Mouse (Mus musculus) ES-E14 (cell line): Measurements from ENCODE around the gene Grem2. TPM values are rescaled to one million over a fixed set of nuclear protein-coding genes. Genes with fewer than 3 reads are reported as not detected.

Source experiments
- DNase-seq: peaks from one replicate; pipeline ENCODE4 v3.0.0-alpha.2; 2013; ENCODE audit warnings: low read depth, low spot score
- H3K27ac ChIP-seq: 2 replicates; pipeline ENCODE4 v1.5.1; 2012; ENCODE audit warnings: low read depth, mild to moderate bottlenecking, low read length, moderate library complexity, mixed read lengths; ENCODE audit not compliant: poor library complexity, insufficient read depth, severe bottlenecking
- H3K36me3 ChIP-seq: 2 replicates; pipeline ENCODE4 v1.6.1; 2012; ENCODE audit warnings: mild to moderate bottlenecking, low read length, moderate library complexity, mixed read lengths; ENCODE audit not compliant: control insufficient read depth, poor library complexity, insufficient read depth, severe bottlenecking
- H3K4me1 ChIP-seq, 2 experiments: fragments of 150-350 bp in 1 of 2; sonication (generic) in 1 of 2; 2 replicates each; pipeline ENCODE4 v1.6.1; 2012; ENCODE audit warnings: low read length in 2 of 2, mild to moderate bottlenecking in 1 of 2, mixed read lengths in 1 of 2; ENCODE audit not compliant: control insufficient read depth in 2 of 2, insufficient read depth in 2 of 2, poor library complexity in 1 of 2
- H3K4me3 ChIP-seq, 2 experiments: fragments of 150-350 bp in 1 of 2; sonication (generic) in 1 of 2; 2 replicates each; pipeline ENCODE4 v1.5.1; 2012; ENCODE audit warnings: low read length in 2 of 2, low read depth in 1 of 2, mild to moderate bottlenecking in 1 of 2, mixed read lengths in 1 of 2; ENCODE audit not compliant: insufficient read depth in 1 of 2, poor library complexity in 1 of 2, severe bottlenecking in 1 of 2
- H3K9ac ChIP-seq: 2 replicates; pipeline ENCODE4 v1.6.1; 2012; ENCODE audit warnings: low read depth, mild to moderate bottlenecking, low read length, mixed read lengths; ENCODE audit not compliant: poor library complexity, insufficient read depth, severe bottlenecking
- H3K9me3 ChIP-seq: fragments of 150-350 bp; sonication (generic); 2 replicates; pipeline ENCODE4 v1.6.1; 2012; ENCODE audit warnings: low read depth, mild to moderate bottlenecking, low read length; ENCODE audit not compliant: control insufficient read depth, insufficient read depth
- CHD2 ChIP-seq: IDR thresholded peaks from 2 replicates; pipeline ENCODE4 v1.6.1; 2014; ENCODE audit warnings: mild to moderate bottlenecking, low read depth, low read length, inconsistent platforms
- HCFC1 ChIP-seq: IDR thresholded peaks from 2 replicates; pipeline ENCODE4 v1.6.1; 2012; ENCODE audit warnings: low read length, inconsistent platforms, borderline replicate concordance; ENCODE audit not compliant: insufficient read depth
- MAFK ChIP-seq: IDR thresholded peaks from 2 replicates; pipeline ENCODE4 v1.6.1; 2014; ENCODE audit warnings: mild to moderate bottlenecking, low read depth, low read length, inconsistent platforms; ENCODE audit not compliant: insufficient read depth
- ZC3H11A ChIP-seq: IDR thresholded peaks from 2 replicates; pipeline ENCODE4 v1.6.1; 2012; ENCODE audit warnings: low read depth, mild to moderate bottlenecking, inconsistent platforms, low read length, borderline replicate concordance
- ZNF384 ChIP-seq: IDR thresholded peaks from 2 replicates; pipeline ENCODE4 v1.6.1; 2012; ENCODE audit warnings: low read depth, low read length, inconsistent platforms
- in situ Hi-C, 2 experiments: fragments of 600-800 bp; cut with MboI; formaldehyde crosslinking; loops; one replicate each; pipeline ENCODE4 v1.15.1; 2025; ENCODE audit warnings: low sequenced_read_pairs in 2 of 2, inconsistent platforms in 1 of 2; ENCODE audit not compliant: unreplicated experiment in 2 of 2
- total RNA-seq: library from RNA; depleted of rRNA; stranded (reverse); fragments of 300-350 nt; gene quantifications from 2 replicates; pipeline ENCODE4 v1.2.3, GENCODE M21; 2012

Gene Grem2
- total RNA-seq, 1 experiment = 0.36 TPM

DNA sequence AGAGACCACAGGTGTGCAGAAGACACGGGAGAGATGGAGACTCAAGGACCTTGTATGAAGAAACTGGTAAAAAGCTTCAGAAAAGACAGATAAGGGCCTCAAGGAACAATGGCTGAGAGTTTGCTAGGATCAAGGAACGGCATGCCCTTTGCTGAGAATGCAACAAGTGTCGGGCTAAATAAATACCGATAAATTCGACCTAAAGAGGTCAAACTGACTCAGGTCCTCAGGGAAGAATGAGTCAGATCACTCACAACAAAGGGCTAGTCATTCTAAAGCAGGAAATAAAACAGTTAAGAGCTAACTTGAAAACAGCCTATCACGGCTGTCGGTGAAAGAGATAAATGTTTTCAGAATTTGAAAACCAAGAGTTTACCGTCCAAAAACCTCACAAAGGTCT, 95.1 kb downstream of the Grem2 start:
- in situ Hi-C loops = no loop called here
- no peak overlapping the region for H3K4me3 ChIP-seq
- no peak for TF ChIP-seq HCFC1
- no peak for TF ChIP-seq MAFK
- TF ChIP-seq CHD2 = no peak
- TF ChIP-seq ZC3H11A = no peak
- no peak for TF ChIP-seq ZNF384
- H3K9me3 ChIP-seq = no peaks in the 10 kb centered on the region
- no peak overlapping the region for H3K27ac ChIP-seq
- H3K4me1 ChIP-seq = no peaks in the 10 kb centered on the region
- no peaks in the 10 kb centered on the region for H3K36me3 ChIP-seq
- H3K9ac ChIP-seq = no peak overlapping the region
- no peak for DNase-seq

DNA sequence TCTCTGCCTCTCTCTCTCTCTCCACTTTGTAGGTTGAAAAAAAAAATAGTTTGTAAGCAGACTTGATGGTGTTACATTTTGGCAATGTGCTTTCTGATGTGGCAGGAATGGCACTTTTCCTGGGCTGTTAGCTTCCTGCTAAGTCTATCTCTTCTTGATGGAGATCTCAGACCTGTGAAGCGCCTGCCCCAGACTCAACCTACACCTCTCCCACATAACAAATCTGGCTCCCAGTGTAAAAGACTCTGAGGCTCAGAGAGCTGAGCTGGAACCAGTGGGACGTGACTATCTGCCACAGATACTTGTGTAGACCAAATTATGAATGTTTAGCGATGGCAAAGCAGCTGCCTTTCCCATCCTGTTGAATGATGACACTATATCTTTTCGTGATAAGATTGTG, 109.8 kb downstream of the Grem2 start:
- DNase-seq = no peak
- TF ChIP-seq ZNF384 = no peak
- TF ChIP-seq MAFK = no peak
- TF ChIP-seq CHD2 = no peak
- TF ChIP-seq HCFC1 = no peak
- no peak for TF ChIP-seq ZC3H11A
- H3K9me3 ChIP-seq = no peaks in the 10 kb centered on the region
- no peaks in the 10 kb centered on the region for H3K36me3 ChIP-seq
- H3K4me3 ChIP-seq = no peak overlapping the region
- in situ Hi-C loops = no loop called here
- no peak overlapping the region for H3K27ac ChIP-seq
- H3K4me1 ChIP-seq = no peaks in the 10 kb centered on the region
- no peak overlapping the region for H3K9ac ChIP-seq

DNA sequence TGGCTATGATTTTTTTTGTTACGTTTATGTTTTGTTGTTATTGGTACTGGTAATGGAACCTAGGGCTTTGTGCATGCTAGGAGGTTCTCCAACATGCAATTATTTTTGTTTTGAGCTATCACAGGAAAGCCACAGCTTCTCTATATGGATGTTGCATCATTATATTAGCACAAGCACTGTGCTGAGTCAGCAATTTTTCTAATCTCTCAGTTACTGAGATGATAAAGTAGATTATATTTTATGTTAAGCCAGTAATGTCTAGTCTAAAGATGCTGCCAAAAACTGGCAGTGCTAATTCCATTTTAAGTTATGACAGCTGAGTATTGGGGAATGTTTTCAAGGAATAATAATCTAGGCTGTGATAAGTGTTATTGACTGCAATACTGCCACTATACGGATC, 133.0 kb downstream of the Grem2 start:
- TF ChIP-seq ZNF384 = no peak
- no peak for TF ChIP-seq CHD2
- no peak for TF ChIP-seq ZC3H11A
- no peak for TF ChIP-seq HCFC1
- peak; percentile 97 for TF ChIP-seq MAFK
- Histone ChIP-seq H3K9me3 (no peaks in the 10 kb centered on the region), H3K9ac (no peak overlapping the region), H3K4me1 (no peaks in the 10 kb centered on the region), H3K4me3 (no peak overlapping the region), H3K27ac (no peak overlapping the region), H3K36me3 (no peaks in the 10 kb centered on the region)
- in situ Hi-C loops = no loop called here
- DNase-seq = no peak
